Mouse (Mus musculus) liver, embryonic 14.5 days (tissue): ENCODE measurements around the gene Slc38a10.

Source experiments
- CTCF ChIP-seq: IDR thresholded peaks from 2 replicates; pipeline ENCODE4 v1.5.1; 2016; ENCODE audit warnings: antibody characterized with exemption, low read depth, control low read depth
- EP300 ChIP-seq: IDR thresholded peaks from 2 replicates; pipeline ENCODE4 v1.6.1; 2016; ENCODE audit warnings: antibody characterized with exemption, low read depth

- TF ChIP-seq CTCF (no peak), EP300 (no peak)
These were observed 41.5 kb downstream of the Slc38a10 start for GRCm38 (mm10) chr11:120109558-120110210.
